Mouse (Mus musculus) hindbrain, embryonic 14.5 days (tissue): ENCODE data around the gene Tchp. TPM values are rescaled to one million over a fixed set of nuclear protein-coding genes. Genes with fewer than 3 reads are reported as not detected.

ENCODE experiments used
- ATAC-seq: fragments of 200-750 bp; cut with Nextera tagmentation; 2 replicates; pipeline ENCODE4 v1.8.0; 2017; ENCODE audit warnings: moderate number of reproducible peaks, mild to moderate bottlenecking, moderate TSS enrichment, moderate library complexity; ENCODE audit not compliant: low FRiP score
- DNase-seq: peaks from one replicate; pipeline ENCODE4 v3.0.0-alpha.2; 2015; ENCODE audit warnings: low spot score
- H3K27ac ChIP-seq: fragments of 300-500 bp; sonication (generic); 2 replicates; pipeline ENCODE4 v1.5.1; 2014; ENCODE audit warnings: mild to moderate bottlenecking, moderate library complexity
- H3K27me3 ChIP-seq: fragments of 300-500 bp; sonication (generic); 2 replicates; pipeline ENCODE4 v1.6.1; 2014; ENCODE audit warnings: mild to moderate bottlenecking, low read length, mixed read lengths; ENCODE audit not compliant: control insufficient read depth, insufficient read depth
- H3K36me3 ChIP-seq: fragments of 300-500 bp; sonication (generic); replicated peaks from 2 replicates; pipeline ENCODE4 v1.6.1; 2014; ENCODE audit not compliant: control insufficient read depth, insufficient read depth
- H3K4me1 ChIP-seq: fragments of 300-500 bp; sonication (generic); replicated peaks from 2 replicates; pipeline ENCODE4 v1.6.1; 2014; ENCODE audit warnings: antibody characterized with exemption, low read length, mixed read lengths; ENCODE audit not compliant: control insufficient read depth, insufficient read depth
- H3K4me2 ChIP-seq: fragments of 300-500 bp; sonication (generic); replicated peaks from 2 replicates; pipeline ENCODE4 v1.6.1; 2014; ENCODE audit warnings: mild to moderate bottlenecking, moderate library complexity
- H3K4me3 ChIP-seq: fragments of 300-500 bp; sonication (generic); replicated peaks from 2 replicates; pipeline ENCODE4 v1.5.1; 2014; ENCODE audit warnings: mild to moderate bottlenecking, low read length
- H3K9ac ChIP-seq: fragments of 300-500 bp; sonication (generic); 2 replicates; pipeline ENCODE4 v1.6.1; 2014
- H3K9me3 ChIP-seq: fragments of 300-500 bp; sonication (generic); 2 replicates; pipeline ENCODE4 v1.6.1; 2016; ENCODE audit warnings: low read length; ENCODE audit not compliant: control insufficient read depth
- WGBS: fragments of 180-500 bp; shearing (Covaris S2); extraction: QIAGEN DNeasy Blood & Tissue Kit; methylation state at CpG from one replicate; pipeline ENCODE4 v1.1.7; 2014; 5-methylcytosine and 5-hydroxymethylcytosine counted together
- polyA plus RNA-seq: library from polyadenylated mRNA; unstranded; fragments of >200 nt; fragmentation: Nextera tagmentation; extraction: Ambion mirVana; gene quantifications from 2 replicates; pipeline ENCODE4 v1.2.1, GENCODE M21; 2014

The Tchp gene
- polyA plus RNA-seq, 1 experiment from 2014 or later = 15.4 TPM

GRCm38 (mm10) chr5:114690633-114691567 is 16.7 kb upstream of the Tchp start, which contains the start of gene Gltp:
TSS of gene Gltp (minus strand) at chr5:114690984.
- H3K27me3 ChIP-seq = no peaks in the 10 kb centered on the region
- DNase-seq (peak; percentile 95), ATAC-seq (peak; percentile 98)
- H3K27ac ChIP-seq = 0 out of 2 replicates have a peak within 1 kb of the TSS, but pooled peaks have one; percentile 38
- H3K4me3 ChIP-seq = peak within 1 kb of the TSS; percentile 85
- H3K4me1 ChIP-seq = peaks cover 10% of the 10 kb centered on the region; the same call in 1 of the 2 replicates
- WGBS = 5% methylated on average over 67 of the region's 75 CpGs
- peak within 1 kb of the TSS; percentile 89 for H3K4me2 ChIP-seq
- H3K36me3 ChIP-seq = no peaks in the 10 kb centered on the region
- peak within 1 kb of the TSS; percentile 92 for H3K9ac ChIP-seq
- no peaks in the 10 kb centered on the region for H3K9me3 ChIP-seq

DNA sequence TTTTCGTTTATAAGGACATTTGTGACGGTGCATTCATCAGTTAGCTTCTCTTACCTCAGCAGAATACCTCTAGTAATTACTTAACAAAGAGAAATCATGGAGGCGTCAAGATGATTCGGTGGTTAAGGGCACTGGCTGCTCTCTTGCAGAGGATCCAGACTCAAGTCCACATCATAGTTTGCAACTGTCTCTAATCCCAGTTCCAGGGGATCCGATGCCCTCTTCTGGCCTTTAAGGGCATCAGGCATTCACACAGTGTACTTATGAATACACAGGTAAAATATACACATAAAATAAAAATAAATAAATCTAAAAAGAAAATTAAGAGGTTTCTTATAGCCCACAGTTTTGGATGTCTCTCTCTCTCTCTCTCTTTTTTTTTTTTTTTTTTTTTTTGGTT is 11.8 kb upstream of the Tchp start:
- H3K27me3 ChIP-seq = no peaks in the 10 kb centered on the region
- H3K4me1 ChIP-seq = no peaks in the 10 kb centered on the region
- DNase-seq = no peak
- no peak overlapping the region for H3K27ac ChIP-seq
- no peaks in the 10 kb centered on the region for H3K9me3 ChIP-seq
- no peak overlapping the region for H3K4me2 ChIP-seq
- no peak overlapping the region for H3K9ac ChIP-seq
- WGBS = 66% methylated on average over 5 of the region's 5 CpGs
- ATAC-seq = no peak
- no peaks in the 10 kb centered on the region for H3K36me3 ChIP-seq
- no peak overlapping the region for H3K4me3 ChIP-seq

- H3K9ac ChIP-seq = no peak overlapping the region
- no peaks in the 10 kb centered on the region for H3K36me3 ChIP-seq
- H3K27me3 ChIP-seq = no peaks in the 10 kb centered on the region
- H3K27ac ChIP-seq = no peak overlapping the region
- WGBS = 83% methylated on average over 17 of the region's 17 CpGs
- no peak for ATAC-seq
- DNase-seq = no peak
- H3K9me3 ChIP-seq = no peaks in the 10 kb centered on the region
- H3K4me1 ChIP-seq = no peaks in the 10 kb centered on the region
- H3K4me3 ChIP-seq = no peak overlapping the region
- H3K4me2 ChIP-seq = no peak overlapping the region
Observed at GRCm38 (mm10) chr5:114696939-114697338, 10.6 kb upstream of the Tchp start.

- peak; percentile 64 for DNase-seq
- Histone ChIP-seq H3K9ac (no peak overlapping the region), H3K9me3 (no peaks in the 10 kb centered on the region), H3K27ac (no peak overlapping the region), H3K4me3 (no peak overlapping the region), H3K36me3 (no peaks in the 10 kb centered on the region), H3K27me3 (no peaks in the 10 kb centered on the region), H3K4me2 (no peak overlapping the region), H3K4me1 (no peaks in the 10 kb centered on the region)
- 80% methylated on average over 19 of the region's 19 CpGs for WGBS
- no peak for ATAC-seq
Observed at GRCm38 (mm10) chr5:114698044-114698746, 9.4 kb upstream of the Tchp start.

- ATAC-seq (no peak), DNase-seq (no peak)
- 82% methylated on average over 7 of the region's 7 CpGs for WGBS
- Histone ChIP-seq H3K36me3 (no peaks in the 10 kb centered on the region), H3K4me1 (no peaks in the 10 kb centered on the region), H3K27me3 (no peaks in the 10 kb centered on the region), H3K9ac (no peak overlapping the region), H3K27ac (no peak overlapping the region), H3K9me3 (no peaks in the 10 kb centered on the region), H3K4me2 (no peak overlapping the region), H3K4me3 (no peak overlapping the region)
Observed at GRCm38 (mm10) chr5:114699015-114699414, 8.5 kb upstream of the Tchp start.

- 61% methylated on average over 14 of the region's 14 CpGs for WGBS
- Histone ChIP-seq H3K4me3 (no peak overlapping the region), H3K9me3 (no peaks in the 10 kb centered on the region), H3K9ac (no peak overlapping the region), H3K4me1 (no peaks in the 10 kb centered on the region), H3K36me3 (no peaks in the 10 kb centered on the region), H3K4me2 (no peak overlapping the region), H3K27ac (no peak overlapping the region), H3K27me3 (no peaks in the 10 kb centered on the region)
- DNase-seq = no peak
- no peak for ATAC-seq
Observed at GRCm38 (mm10) chr5:114702403-114703392, 4.9 kb upstream of the Tchp start.

DNA sequence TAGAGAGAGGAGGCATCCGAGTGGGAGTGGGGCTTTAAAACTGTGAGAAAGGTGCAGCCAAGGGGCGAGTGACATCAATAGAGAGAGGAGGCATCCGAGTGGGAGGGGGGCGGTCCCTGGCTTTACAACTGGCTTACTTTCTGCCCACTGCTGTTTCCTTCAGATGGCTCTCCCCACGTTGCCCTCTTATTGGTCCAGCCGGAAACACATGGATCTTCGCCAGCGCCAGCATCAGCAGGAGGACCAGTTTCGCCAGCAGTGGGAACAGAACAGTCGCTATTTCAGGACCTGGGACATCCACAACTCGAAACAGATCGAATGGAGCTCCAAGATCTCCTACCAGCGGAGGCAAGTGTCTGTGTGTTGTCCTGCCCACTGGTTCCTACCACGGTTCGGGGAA is 931 bp downstream of the Tchp start:
- H3K27me3 ChIP-seq = no peaks in the 10 kb centered on the region
- peaks cover 33% of the 10 kb centered on the region for H3K36me3 ChIP-seq
- no peaks in the 10 kb centered on the region for H3K9me3 ChIP-seq
- no peak overlapping the region for H3K27ac ChIP-seq
- peak overlapping the region; percentile 87 for H3K4me2 ChIP-seq
- peak overlapping the region; percentile 73 for H3K9ac ChIP-seq
- DNase-seq (no peak), ATAC-seq (no peak)
- WGBS = 57% methylated on average over 15 of the region's 15 CpGs
- peaks cover 8% of the 10 kb centered on the region for H3K4me1 ChIP-seq
- peak overlapping the region; percentile 70 for H3K4me3 ChIP-seq

GRCm38 (mm10) chr5:114709357-114709756 is 1.8 kb downstream of the Tchp start:
- peaks cover 41% of the 10 kb centered on the region for H3K36me3 ChIP-seq
- H3K27ac ChIP-seq = no peak overlapping the region
- H3K4me3 ChIP-seq = no peak overlapping the region
- DNase-seq = no peak
- no peaks in the 10 kb centered on the region for H3K27me3 ChIP-seq
- no peak overlapping the region for H3K4me2 ChIP-seq
- H3K4me1 ChIP-seq = peaks cover 8% of the 10 kb centered on the region
- 92% methylated on average over 21 of the region's 21 CpGs for WGBS
- H3K9me3 ChIP-seq = no peaks in the 10 kb centered on the region
- no peak overlapping the region for H3K9ac ChIP-seq
- no peak for ATAC-seq
